15 mouse cellular contexts compared by ENCODE assay signal in the genomic region with DNA sequence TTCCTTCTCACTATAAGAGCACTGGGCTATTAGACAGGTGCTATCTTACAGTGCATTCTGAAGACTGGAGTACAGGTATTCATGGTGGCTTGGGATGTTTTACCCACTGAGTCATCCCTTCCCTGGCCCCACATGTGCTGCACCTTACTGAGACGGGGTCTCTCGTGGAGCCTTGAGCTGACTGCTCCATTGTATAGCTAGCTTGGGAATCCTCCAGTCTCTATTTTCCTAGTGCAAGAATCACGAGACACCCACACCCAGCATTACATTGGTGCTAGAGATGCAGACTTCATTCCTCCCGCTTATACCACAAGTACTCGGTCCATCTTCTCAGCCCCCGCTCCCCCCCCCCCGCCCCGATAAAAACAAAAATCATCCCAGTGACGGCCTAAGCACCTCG. TPM values are rescaled to one million over a fixed set of nuclear protein-coding genes. Genes with fewer than 3 reads are reported as not detected.
DNase-seq lines count a peak whose midpoint lies in the region; ATAC-seq and TF ChIP-seq lines count a peak whose summit lies in the region.
"Had no signal": no experiment of that assay in that cellular context is flagged by ENCODE, and none has a peak within 500 bp of the region (broad histone marks: within the 10 kb centered on the region; RNA-seq: fewer than 3 reads in every experiment).

No protein-coding gene starts in this region.

- H3K9ac ChIP-seq in kidney, embryonic 14.5 days (ENCODE audit: low read depth, low read length), result no peak overlapping the region
- H3K9ac ChIP-seq in neural tube, embryonic 11.5 days (ENCODE audit: low read length), result no peak overlapping the region
- H3K9ac ChIP-seq in neural tube, embryonic 15.5 days (replicated peaks), result no peak overlapping the region
- no peak overlapping the region for H3K9ac ChIP-seq in stomach, postnatal 0 days (ENCODE audit: low read length)

- 77% methylated on average over 10 of the region's 10 CpGs for WGBS in heart, embryonic 10.5 days
- 79% methylated on average over 10 of the region's 10 CpGs for WGBS in kidney, embryonic 14.5 days
- WGBS in neural tube, embryonic 11.5 days, result 79% methylated on average over 10 of the region's 10 CpGs
- 83% methylated on average over 10 of the region's 10 CpGs for WGBS in neural tube, embryonic 15.5 days
- 86% methylated on average over 10 of the region's 10 CpGs for WGBS in stomach, postnatal 0 days

- no peak for ATAC-seq in kidney, embryonic 14.5 days (ENCODE audit: low FRiP score, low TSS enrichment)
- no peak for ATAC-seq in neural tube, embryonic 11.5 days (ENCODE audit: insufficient read depth, low FRiP score, low TSS enrichment)
- ATAC-seq in neural tube, embryonic 15.5 days (ENCODE audit: low FRiP score), result no peak
- ATAC-seq in stomach, postnatal 0 days (ENCODE audit: low FRiP score, low TSS enrichment), result no peak
- ATAC-seq: forebrain, embryonic 16.5 days had no signal

- no peak for TF ChIP-seq CTCF in stomach, postnatal 0 days (IDR thresholded peaks at IDR 0.05; ENCODE audit: low read depth)

- peaks cover 50% of the 10 kb centered on the region for H3K4me1 ChIP-seq in heart, embryonic 10.5 days
- peaks cover 43% of the 10 kb centered on the region for H3K4me1 ChIP-seq in kidney, embryonic 14.5 days (ENCODE audit: control insufficient read depth, insufficient read depth, low read length)
- peaks cover 3% of the 10 kb centered on the region for H3K4me1 ChIP-seq in neural tube, embryonic 11.5 days (ENCODE audit: control insufficient read depth, insufficient read depth, low read length)
- H3K4me1 ChIP-seq in neural tube, embryonic 15.5 days, result peaks cover 25% of the 10 kb centered on the region
- H3K4me1 ChIP-seq in stomach, postnatal 0 days (replicated peaks; ENCODE audit: control insufficient read depth, insufficient read depth), result peaks cover 7% of the 10 kb centered on the region

- no peak overlapping the region for H3K4me3 ChIP-seq in heart, embryonic 10.5 days
- H3K4me3 ChIP-seq in kidney, embryonic 14.5 days (ENCODE audit: low read length), result no peak overlapping the region
- no peak overlapping the region for H3K4me3 ChIP-seq in neural tube, embryonic 11.5 days (ENCODE audit: low read depth, low read length)
- H3K4me3 ChIP-seq in neural tube, embryonic 15.5 days (replicated peaks), result no peak overlapping the region
- no peak overlapping the region for H3K4me3 ChIP-seq in stomach, postnatal 0 days (ENCODE audit: low read depth, low read length)

- H3K36me3 ChIP-seq in heart, embryonic 10.5 days, result no peaks in the 10 kb centered on the region
- H3K36me3 ChIP-seq in kidney, embryonic 14.5 days (ENCODE audit: control insufficient read depth, insufficient read depth, low read length), result no peaks in the 10 kb centered on the region
- H3K36me3 ChIP-seq in neural tube, embryonic 11.5 days (ENCODE audit: control insufficient read depth, insufficient read depth, low read length), result no peaks in the 10 kb centered on the region
- H3K36me3 ChIP-seq in neural tube, embryonic 15.5 days, result no peaks in the 10 kb centered on the region
- H3K36me3 ChIP-seq in stomach, postnatal 0 days (ENCODE audit: control insufficient read depth, insufficient read depth, low read length), result no peaks in the 10 kb centered on the region

- DNase-seq in heart, embryonic 10.5 days (ENCODE audit: low spot score), result no peak
- no peak for DNase-seq in heart, postnatal 4 days
- DNase-seq in kidney, postnatal 14 days, result no peak
- no peak for DNase-seq in neural tube, embryonic 11.5 days (ENCODE audit: low spot score)
- DNase-seq in stomach, postnatal 0 days (ENCODE audit: low spot score), result no peak
- DNase-seq in right cerebral cortex, postnatal 36 days (ENCODE audit: low spot score in 2 of 2), result no peak
- DNase-seq: adrenal gland, adult 8-10 months; cerebellum, postnatal 10 days; gastrocnemius, postnatal 36 days; right cerebral cortex, postnatal 25 days; thymus, postnatal 36 days had no signal

- no peak for TF ChIP-seq EP300 in stomach, postnatal 0 days (optimal IDR thresholded peaks at IDR 0.05)

- no peak overlapping the region for H3K4me2 ChIP-seq in kidney, embryonic 14.5 days (replicated peaks; ENCODE audit: low read depth, low read length)
- no peak overlapping the region for H3K4me2 ChIP-seq in neural tube, embryonic 11.5 days (ENCODE audit: low read depth)
- no peak overlapping the region for H3K4me2 ChIP-seq in neural tube, embryonic 15.5 days
- no peak overlapping the region for H3K4me2 ChIP-seq in stomach, postnatal 0 days (replicated peaks; ENCODE audit: low read depth)
- H3K4me2 ChIP-seq: liver, embryonic 11.5 days had no signal

- peak overlapping the region; percentile 90 for H3K27ac ChIP-seq in heart, embryonic 10.5 days
- H3K27ac ChIP-seq in kidney, embryonic 14.5 days (ENCODE audit: low read depth, low read length), result peak overlapping the region; percentile 83; the same call in 1 of the 2 replicates
- H3K27ac ChIP-seq in neural tube, embryonic 11.5 days (ENCODE audit: low read depth, low read length), result 0 out of 2 replicates have a peak overlapping the region, but pooled peaks have one; percentile 6
- no peak overlapping the region for H3K27ac ChIP-seq in neural tube, embryonic 15.5 days (replicated peaks)
- 0 out of 2 replicates have a peak overlapping the region, but pooled peaks have one; percentile 25 for H3K27ac ChIP-seq in stomach, postnatal 0 days (replicated peaks)

- H3K9me3 ChIP-seq in heart, embryonic 10.5 days, result no peaks in the 10 kb centered on the region
- no peaks in the 10 kb centered on the region for H3K9me3 ChIP-seq in kidney, embryonic 14.5 days (ENCODE audit: control insufficient read depth, low read length)
- no peaks in the 10 kb centered on the region for H3K9me3 ChIP-seq in neural tube, embryonic 11.5 days (ENCODE audit: control insufficient read depth, low read length)
- no peaks in the 10 kb centered on the region for H3K9me3 ChIP-seq in neural tube, embryonic 15.5 days (replicated peaks)
- no peaks in the 10 kb centered on the region for H3K9me3 ChIP-seq in stomach, postnatal 0 days (ENCODE audit: control insufficient read depth, low read length)

- H3K27me3 ChIP-seq in heart, embryonic 10.5 days (ENCODE audit: insufficient read depth, poor library complexity, severe bottlenecking), result no peaks in the 10 kb centered on the region
- H3K27me3 ChIP-seq in kidney, embryonic 14.5 days (ENCODE audit: control insufficient read depth, insufficient read depth, low read length), result no peaks in the 10 kb centered on the region; the same call in 1 of the 2 replicates
- no peaks in the 10 kb centered on the region for H3K27me3 ChIP-seq in neural tube, embryonic 11.5 days (ENCODE audit: control insufficient read depth, insufficient read depth, low read length)
- no peaks in the 10 kb centered on the region for H3K27me3 ChIP-seq in neural tube, embryonic 15.5 days (replicated peaks)
- H3K27me3 ChIP-seq in stomach, postnatal 0 days (ENCODE audit: control insufficient read depth, insufficient read depth, low read length), result no peaks in the 10 kb centered on the region

RNA-seq across cellular contexts. Expression of gene Cfap161, which starts 17.9 kb away (rescaled TPM):
- polyA plus RNA-seq in heart, embryonic 10.5 days (2016; fragmentation: Nextera tagmentation; extraction: Ambion mirVana), result 1.1 and 3.7 TPM in 2 replicates
- total RNA-seq in heart, postnatal 4 days (2021), result under 1 TPM; 0.52 to 0.65 TPM
- not detected in 2 replicates for polyA plus RNA-seq in kidney, embryonic 14.5 days (2014; fragmentation: Nextera tagmentation; extraction: Ambion mirVana)
- polyA plus RNA-seq in neural tube, embryonic 11.5 days (2014; fragmentation: Nextera tagmentation; extraction: Ambion mirVana), result not detected in 2 replicates
- 0.67 and 1.6 TPM in 2 replicates for polyA plus RNA-seq in neural tube, embryonic 15.5 days (2015; fragmentation: Nextera tagmentation; extraction: Ambion mirVana)
- 0.05 and 0.13 TPM in 2 replicates for polyA plus RNA-seq in stomach, postnatal 0 days (2015; fragmentation: Nextera tagmentation; extraction: Ambion mirVana)
- total RNA-seq: gastrocnemius, postnatal 36 days had no signal
- polyA plus RNA-seq: liver, embryonic 11.5 days had no signal
